Mouse (Mus musculus) hindbrain, postnatal 0 days (tissue): ENCODE data around the gene 4930505A04Rik. TPM values are rescaled to one million over a fixed set of nuclear protein-coding genes. Genes with fewer than 3 reads are reported as not detected.
A peak's percentile ranks its signal among the peaks of the same experiment; 100 is the strongest.

Experiments used
- ATAC-seq: fragments of 200-750 bp; cut with Nextera tagmentation; 2 replicates; pipeline ENCODE4 v1.8.0; 2017; ENCODE audit warnings: mild to moderate bottlenecking, moderate TSS enrichment, moderate library complexity
- DNase-seq: peaks from one replicate; pipeline ENCODE4 v3.0.0-alpha.2; 2015; ENCODE audit warnings: low spot score
- H3K27ac ChIP-seq: fragments of 300-500 bp; sonication (generic); 2 replicates; pipeline ENCODE4 v1.5.1; 2014; ENCODE audit warnings: mild to moderate bottlenecking
- H3K27me3 ChIP-seq: fragments of 300-500 bp; sonication (generic); 2 replicates; pipeline ENCODE4 v1.6.1; 2014; ENCODE audit warnings: low read length, mixed read lengths; ENCODE audit not compliant: insufficient read depth
- H3K36me3 ChIP-seq: fragments of 300-500 bp; sonication (generic); 2 replicates; pipeline ENCODE4 v1.6.1; 2014; ENCODE audit warnings: low read length, mixed read lengths; ENCODE audit not compliant: insufficient read depth
- H3K4me1 ChIP-seq: fragments of 300-500 bp; sonication (generic); 2 replicates; pipeline ENCODE4 v1.6.1; 2014; ENCODE audit warnings: antibody characterized with exemption, low read length, mixed read lengths; ENCODE audit not compliant: insufficient read depth
- H3K4me2 ChIP-seq: fragments of 300-500 bp; sonication (generic); 2 replicates; pipeline ENCODE4 v1.6.1; 2014; ENCODE audit warnings: low read depth, mild to moderate bottlenecking, low read length, moderate library complexity, mixed read lengths
- H3K4me3 ChIP-seq: fragments of 300-500 bp; sonication (generic); 2 replicates; pipeline ENCODE4 v1.5.1; 2014; ENCODE audit warnings: low read length
- H3K9ac ChIP-seq: fragments of 300-500 bp; sonication (generic); replicated peaks from 2 replicates; pipeline ENCODE4 v1.6.1; 2014; ENCODE audit warnings: mild to moderate bottlenecking, low read length, moderate library complexity, mixed read lengths
- H3K9me3 ChIP-seq: fragments of 300-500 bp; sonication (generic); 2 replicates; pipeline ENCODE4 v1.6.1; 2016; ENCODE audit warnings: low read length, mixed read lengths
- CTCF ChIP-seq: IDR thresholded peaks from 2 replicates; pipeline ENCODE4 v1.5.1; 2016; ENCODE audit warnings: antibody characterized with exemption, control low read depth, low read depth
- WGBS: fragments of 180-500 bp; shearing (Covaris S2); extraction: QIAGEN DNeasy Blood & Tissue Kit; methylation state at CpG from one replicate; pipeline ENCODE4 v1.1.7; 2014; 5-methylcytosine and 5-hydroxymethylcytosine counted together
- polyA plus RNA-seq: library from polyadenylated mRNA; unstranded; fragments of >200 nt; fragmentation: Nextera tagmentation; extraction: Ambion mirVana; gene quantifications from 2 replicates; pipeline ENCODE4 v1.2.1, GENCODE M21; 2015
- total RNA-seq: library from RNA; depleted of rRNA; stranded (reverse); fragments of >200 nt; gene quantifications from 2 replicates; pipeline ENCODE4 v1.2.3, GENCODE M21; 2014; rRNA removed

The 4930505A04Rik gene
- total and polyA plus RNA-seq, 2 experiments from 2014 or later = 0.54 TPM; not detected in 1

- no peak for DNase-seq
- H3K9ac ChIP-seq = no peak overlapping the region
- no peak overlapping the region for H3K27ac ChIP-seq
- no peaks in the 10 kb centered on the region for H3K36me3 ChIP-seq
- WGBS = 89% methylated on average over 8 of the region's 8 CpGs
- TF ChIP-seq CTCF = no peak
- no peaks in the 10 kb centered on the region for H3K4me1 ChIP-seq
- no peaks in the 10 kb centered on the region for H3K27me3 ChIP-seq
- H3K9me3 ChIP-seq = no peaks in the 10 kb centered on the region
- no peak for ATAC-seq
- H3K4me3 ChIP-seq = no peak overlapping the region
- H3K4me2 ChIP-seq = no peak overlapping the region
Observed at GRCm38 (mm10) chr11:30443746-30444145, 27.9 kb downstream of the 4930505A04Rik start.

DNA sequence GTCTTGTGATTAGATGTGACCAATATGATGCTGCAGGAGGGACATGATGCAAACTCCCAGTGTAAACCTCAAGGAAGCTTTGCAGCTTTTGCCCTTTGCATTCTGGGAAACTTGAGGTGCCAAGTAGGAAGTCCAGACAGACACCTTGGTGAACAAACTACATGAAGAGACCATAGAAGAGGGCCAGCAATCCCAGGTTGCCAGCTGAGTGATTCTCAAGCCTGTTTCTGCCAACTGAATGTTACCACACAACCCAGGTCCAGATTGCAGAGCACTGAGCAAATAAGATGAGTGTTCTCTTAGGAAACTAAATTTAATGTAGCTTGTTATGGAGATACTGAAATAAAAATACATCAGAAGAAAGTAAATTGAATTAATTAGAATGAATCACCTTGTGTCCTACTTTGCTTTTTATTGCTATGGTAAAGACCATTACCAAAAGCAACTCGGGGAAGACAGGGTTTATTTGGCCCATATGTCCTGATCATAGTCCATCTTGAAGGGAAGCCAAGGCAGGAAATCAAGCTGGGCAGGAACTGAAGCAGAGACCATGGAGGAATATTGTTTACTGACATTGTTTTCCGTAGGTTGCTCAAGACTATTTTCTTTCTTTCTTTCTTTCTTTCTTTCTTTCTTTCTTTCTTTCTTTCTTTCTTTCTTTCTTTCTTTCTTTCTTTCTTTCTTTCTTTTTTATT is 38.2 kb downstream of the 4930505A04Rik start:
- 74% methylated on average over 2 of the region's 2 CpGs for WGBS
- DNase-seq (no peak), ATAC-seq (no peak)
- no peak for TF ChIP-seq CTCF
- H3K9ac ChIP-seq = no peak overlapping the region
- H3K27me3 ChIP-seq = no peaks in the 10 kb centered on the region
- no peak overlapping the region for H3K4me3 ChIP-seq
- no peaks in the 10 kb centered on the region for H3K36me3 ChIP-seq
- no peak overlapping the region for H3K27ac ChIP-seq
- no peak overlapping the region for H3K4me2 ChIP-seq
- H3K9me3 ChIP-seq = no peaks in the 10 kb centered on the region
- H3K4me1 ChIP-seq = no peaks in the 10 kb centered on the region

GRCm38 (mm10) chr11:30405581-30405980 is 66.0 kb downstream of the 4930505A04Rik start:
- no peak for TF ChIP-seq CTCF
- Histone ChIP-seq H3K27me3 (no peaks in the 10 kb centered on the region), H3K9me3 (no peaks in the 10 kb centered on the region), H3K4me1 (no peaks in the 10 kb centered on the region), H3K4me2 (no peak overlapping the region), H3K9ac (no peak overlapping the region), H3K27ac (no peak overlapping the region), H3K4me3 (no peak overlapping the region), H3K36me3 (no peaks in the 10 kb centered on the region)
- WGBS = 48% methylated on average over 2 of the region's 2 CpGs
- peak; percentile 17 for DNase-seq
- no peak for ATAC-seq

DNA sequence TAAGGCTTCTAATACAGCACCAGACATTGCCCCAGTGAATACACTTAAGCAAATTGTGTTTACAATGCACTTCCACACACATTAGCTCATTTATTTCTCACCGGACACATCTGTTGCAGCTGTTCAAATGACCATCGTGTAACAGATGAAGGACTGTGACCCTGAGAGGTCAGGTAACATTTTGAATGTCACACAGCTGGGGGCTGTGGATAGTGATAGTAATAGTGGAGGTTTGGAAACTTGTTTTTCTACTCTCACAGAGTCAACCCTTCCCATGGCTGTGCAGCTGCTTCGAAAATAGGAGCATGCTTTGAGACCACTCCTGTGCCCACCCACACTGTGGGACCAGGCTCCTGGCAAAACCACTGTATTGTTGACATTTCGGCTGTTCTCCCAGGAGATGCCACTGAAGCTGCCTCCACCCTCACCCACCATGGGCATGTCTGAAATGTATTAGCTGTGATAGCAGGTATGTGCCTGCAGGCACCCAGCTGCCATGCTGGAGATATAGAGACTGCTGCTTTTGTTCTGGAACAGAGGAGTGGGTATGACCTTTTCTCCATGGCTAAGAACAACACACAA is 66.9 kb downstream of the 4930505A04Rik start:
- H3K4me1 ChIP-seq = no peaks in the 10 kb centered on the region
- no peak overlapping the region for H3K9ac ChIP-seq
- no peaks in the 10 kb centered on the region for H3K9me3 ChIP-seq
- H3K36me3 ChIP-seq = no peaks in the 10 kb centered on the region
- H3K4me2 ChIP-seq = no peak overlapping the region
- WGBS = 52% methylated on average over 4 of the region's 4 CpGs
- ATAC-seq = no peak
- DNase-seq = no peak
- no peaks in the 10 kb centered on the region for H3K27me3 ChIP-seq
- TF ChIP-seq CTCF = no peak
- H3K27ac ChIP-seq = no peak overlapping the region
- H3K4me3 ChIP-seq = no peak overlapping the region

- no peak for DNase-seq
Observed at GRCm38 (mm10) chr11:30394351-30394750, 77.3 kb downstream of the 4930505A04Rik start.

GRCm38 (mm10) chr11:30383076-30383475 is 88.6 kb downstream of the 4930505A04Rik start:
- DNase-seq (no peak), ATAC-seq (no peak)
- no peak for TF ChIP-seq CTCF
- no peak overlapping the region for H3K4me3 ChIP-seq
- H3K27me3 ChIP-seq = no peaks in the 10 kb centered on the region
- no peak overlapping the region for H3K27ac ChIP-seq
- no peaks in the 10 kb centered on the region for H3K9me3 ChIP-seq
- no peaks in the 10 kb centered on the region for H3K36me3 ChIP-seq
- no peak overlapping the region for H3K4me2 ChIP-seq
- H3K9ac ChIP-seq = no peak overlapping the region
- H3K4me1 ChIP-seq = no peaks in the 10 kb centered on the region

More at GRCm38 (mm10) chr11:30394351-30394750, 77.3 kb downstream of the 4930505A04Rik start:
- Histone ChIP-seq H3K9me3 (no peaks in the 10 kb centered on the region), H3K4me3 (no peak overlapping the region), H3K27ac (no peak overlapping the region), H3K27me3 (no peaks in the 10 kb centered on the region), H3K9ac (no peak overlapping the region), H3K4me1 (no peaks in the 10 kb centered on the region), H3K4me2 (no peak overlapping the region), H3K36me3 (no peaks in the 10 kb centered on the region)
- no peak for TF ChIP-seq CTCF
- ATAC-seq = no peak

Other genes starting within 250 kb of the 4930505A04Rik start
- gene Sptbn1, start 203.7 kb downstream of the 4930505A04Rik start, total RNA-seq = 247 and 255 TPM in 2 replicates
- gene Sptbn1, start 203.7 kb downstream of the 4930505A04Rik start, polyA plus RNA-seq = 161 and 162 TPM in 2 replicates
- gene Acyp2, start 177.8 kb upstream of the 4930505A04Rik start, total RNA-seq = 11.8 and 12.9 TPM in 2 replicates
- 57.0 and 62.6 TPM in 2 replicates for gene Acyp2, start 177.8 kb upstream of the 4930505A04Rik start, polyA plus RNA-seq